Mouse (Mus musculus) adrenal gland, postnatal 10 days (tissue): ENCODE data around the gene 9130008F23Rik. TPM values are rescaled to one million over a fixed set of nuclear protein-coding genes. Genes with fewer than 3 reads are reported as not detected.

Source experiments
- total RNA-seq, 2 experiments: library from RNA; stranded (reverse); gene quantifications; 2 replicates each; pipeline ENCODE4 v1.2.3; 2021

Gene 9130008F23Rik
- total RNA-seq, 2 experiments from 2014 or later: 1.6 to 1.7 TPM

Other genes starting within 250 kb of the 9130008F23Rik start
- gene Esp3, start 248.5 kb downstream of the 9130008F23Rik start, total RNA-seq: not detected
- gene Esp1, start 153.4 kb downstream of the 9130008F23Rik start, total RNA-seq: not detected
- not detected for gene Crisp2, start 73.6 kb downstream of the 9130008F23Rik start, total RNA-seq
- gene Rhag, start 69.4 kb downstream of the 9130008F23Rik start, total RNA-seq: 1 to 10 TPM; 1.8 to 3.1 TPM
- gene Glyatl3, start 33.8 kb upstream of the 9130008F23Rik start, total RNA-seq: not detected
- gene Mut, start 54.1 kb upstream of the 9130008F23Rik start, total RNA-seq: 100 to 1,000 TPM; 132 to 140 TPM
- 1 to 10 TPM; 7.8 to 7.9 TPM for gene Cenpq, start 54.5 kb upstream of the 9130008F23Rik start, total RNA-seq